Mouse (Mus musculus): ENCODE results near the gene Sptan1.

GRCm38 (mm10) chr2:30049831-30050230 is 84.5 kb downstream of the Sptan1 start:
- no peak for TF ChIP-seq CTCF (IDR thresholded peaks at IDR 0.05; ENCODE audit: borderline replicate concordance, extremely low read depth, insufficient read depth, insufficient read length)
- TF ChIP-seq POLR2A (IDR thresholded peaks at IDR 0.05; ENCODE audit: borderline replicate concordance, extremely low read depth, insufficient read depth, insufficient read length, poor library complexity, severe bottlenecking), result no peak

Measured in brain, embryonic 14.5 days (tissue).